Mouse (Mus musculus) lung, postnatal 36 days (tissue): ENCODE results near the gene Mfsd14a.

ENCODE experiments used
- DNase-seq: peaks from one replicate; pipeline ENCODE4 v3.0.0; 2022; ENCODE audit warnings: mixed read lengths

Gene Mfsd14a

DNA sequence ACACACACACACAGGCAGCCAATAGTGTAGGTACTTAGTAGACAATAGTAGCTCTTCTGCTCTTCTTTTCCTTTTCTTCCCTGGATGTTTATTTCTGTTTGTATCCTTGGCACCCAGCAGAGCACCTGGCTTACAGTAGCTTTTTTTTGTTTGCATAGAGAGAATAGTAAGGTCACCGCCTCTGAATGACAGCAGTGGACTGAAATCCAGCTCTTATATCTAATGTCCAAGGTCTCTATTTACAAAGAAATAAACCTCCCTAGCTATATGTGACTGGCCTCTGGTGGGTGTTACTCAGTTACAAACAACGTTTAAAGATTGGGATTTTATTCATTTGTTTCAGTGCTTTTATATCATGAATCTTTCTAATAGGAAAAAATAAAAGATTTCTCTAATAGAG, 62.8 kb downstream of the Mfsd14a start:
- no peak for DNase-seq

DNA sequence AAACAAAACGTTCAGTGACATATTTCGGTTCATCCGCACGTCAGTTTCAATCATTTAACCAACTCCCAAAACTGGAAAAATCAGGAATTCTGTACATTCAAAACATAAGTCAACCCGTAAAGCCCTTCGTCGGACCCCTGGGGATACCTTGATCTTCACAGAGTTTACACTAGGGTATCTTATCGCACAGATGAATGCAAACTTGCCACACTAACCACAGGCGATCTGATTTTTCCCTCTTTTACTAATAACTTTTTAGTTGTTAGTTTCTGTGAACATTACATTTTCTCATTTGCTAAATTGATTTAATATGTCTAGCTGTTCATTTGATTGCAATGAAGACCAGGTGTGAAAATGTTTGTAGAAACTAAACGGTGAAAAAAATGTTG, 66.9 kb downstream of the Mfsd14a start:
- no peak for DNase-seq

DNA sequence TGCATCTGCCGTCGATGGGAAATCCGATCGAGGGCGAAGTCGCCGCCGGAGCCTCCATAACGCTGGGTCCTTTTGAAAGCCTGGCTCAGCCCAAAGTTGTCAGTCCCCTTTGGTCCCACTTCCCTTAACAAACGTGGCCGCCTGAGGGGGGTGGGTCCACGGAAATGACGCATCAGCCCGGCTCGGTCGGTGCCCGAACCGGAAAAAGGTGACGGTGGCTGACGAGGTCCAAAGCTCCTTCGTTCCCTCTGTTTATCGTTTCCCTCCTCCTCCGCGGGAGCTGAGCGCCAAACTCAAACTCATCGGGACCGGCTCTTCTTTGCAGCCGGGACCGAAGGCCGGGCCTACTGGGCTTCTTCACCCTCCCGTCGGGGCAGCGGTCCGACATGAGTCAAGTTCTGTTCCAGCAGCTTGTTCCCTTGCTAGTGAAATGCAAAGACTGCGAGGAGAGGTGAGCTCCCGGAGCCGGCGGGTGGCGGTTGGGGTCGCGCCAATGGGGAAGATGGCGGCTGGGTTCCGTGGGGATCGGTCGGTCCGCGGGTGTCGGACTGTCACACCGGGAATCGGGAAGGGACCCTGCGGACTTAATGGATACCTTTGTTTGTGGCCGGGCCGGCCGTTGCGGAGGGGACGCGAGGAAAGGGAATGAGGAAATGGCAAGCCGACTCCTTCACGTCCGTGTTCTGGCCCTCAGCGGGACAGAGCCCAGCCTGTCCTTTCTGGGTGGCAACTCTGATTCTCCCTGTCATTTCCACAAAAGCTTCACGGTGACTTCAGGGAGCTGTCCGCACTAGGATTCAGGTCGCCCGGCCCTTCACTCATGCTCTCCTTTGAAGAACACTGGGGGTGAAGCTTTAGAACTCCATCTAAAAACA, 67.5 kb downstream of the Mfsd14a start, which contains the start of gene Sass6:
Gene Sass6, plus strand, starts transcription at position 255 of the 875 bp plus-strand sequence.
- DNase-seq: peak; percentile 99

DNA sequence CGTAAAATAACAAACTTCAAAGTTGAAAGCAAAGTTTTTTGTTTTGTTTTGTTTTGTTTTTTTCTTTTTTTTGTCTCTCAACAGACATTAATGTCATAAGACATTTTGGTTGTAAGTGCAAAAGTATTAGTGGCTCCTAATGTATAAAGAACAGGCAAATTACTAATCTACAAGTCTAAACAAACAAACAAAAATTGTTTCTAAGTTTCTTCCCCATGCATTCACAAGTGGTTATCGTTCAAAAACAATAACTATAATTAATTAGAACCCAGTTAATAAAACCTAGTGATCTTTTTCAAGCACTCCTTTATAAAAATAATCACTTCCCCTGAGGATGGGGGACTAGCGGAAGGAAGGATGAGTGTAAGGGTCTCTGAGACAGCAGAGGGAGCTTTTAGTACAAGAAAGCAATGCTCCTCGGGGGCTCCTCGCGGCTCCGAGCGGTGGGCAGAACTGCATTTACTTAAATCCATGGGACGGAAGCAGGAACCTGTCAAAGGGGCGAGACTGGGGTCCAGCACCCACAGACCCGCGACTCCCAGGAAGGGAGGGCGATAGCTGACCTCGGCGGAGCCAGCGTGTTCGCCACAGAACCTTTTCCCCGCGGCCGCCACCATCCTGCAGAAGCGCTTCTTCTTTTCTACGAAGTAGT, 68.3 kb downstream of the Mfsd14a start:
- DNase-seq: peak; percentile 44

DNA sequence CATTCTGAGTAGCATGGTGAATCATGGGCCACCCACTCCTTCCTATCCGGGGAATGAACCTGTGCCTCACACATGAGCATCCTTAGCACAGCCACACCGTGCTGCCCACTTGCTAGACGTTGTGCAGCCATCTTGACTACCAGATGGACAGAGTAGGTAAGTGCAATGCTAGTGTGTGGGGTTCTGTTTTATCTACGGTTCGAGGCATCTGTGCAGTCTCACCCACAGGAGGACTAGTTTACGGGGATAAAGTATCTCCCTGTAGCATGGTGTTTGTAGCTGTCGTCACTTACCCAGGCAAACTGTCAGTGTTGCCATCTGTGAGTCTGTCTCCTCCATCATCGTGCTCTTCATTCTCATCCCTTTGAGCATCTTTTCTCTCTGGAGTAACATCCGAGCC, 80.3 kb downstream of the Mfsd14a start:
- DNase-seq: no peak
